Mouse (Mus musculus): ENCODE measurements around the gene Hba-x.
A peak's percentile ranks its signal among the peaks of the same experiment; 100 is the strongest.
"Not testable (repeated sequence)": the region's sequence is repeated elsewhere in the genome, so short reads cannot be mapped to it uniquely, and the experiment has no call there.

The Hba-x gene

GRCm38 (mm10) chr11:32250880-32251763, 25.1 kb upstream of the Hba-x start:
- DNase-seq = no peak

DNA sequence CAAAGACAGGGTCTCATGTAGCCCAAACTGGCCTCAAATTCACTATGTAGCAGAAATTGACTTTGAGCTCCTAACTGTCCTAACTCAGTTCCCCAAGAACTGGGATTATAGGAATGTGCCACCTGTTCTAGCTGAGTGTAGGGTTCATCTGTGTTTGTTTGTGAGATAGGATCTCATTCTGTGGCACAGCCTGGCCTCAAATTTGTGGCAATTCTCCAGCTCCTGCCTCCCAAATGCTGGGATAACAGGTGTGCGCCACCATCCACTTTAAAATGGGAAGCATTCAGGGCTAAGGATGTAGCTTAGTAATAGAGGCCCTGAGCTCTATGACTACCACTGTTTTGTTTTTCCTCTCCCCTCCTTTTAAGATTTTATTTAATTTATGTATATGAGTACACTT, 23.1 kb upstream of the Hba-x start:
- DNase-seq = no peak

DNA sequence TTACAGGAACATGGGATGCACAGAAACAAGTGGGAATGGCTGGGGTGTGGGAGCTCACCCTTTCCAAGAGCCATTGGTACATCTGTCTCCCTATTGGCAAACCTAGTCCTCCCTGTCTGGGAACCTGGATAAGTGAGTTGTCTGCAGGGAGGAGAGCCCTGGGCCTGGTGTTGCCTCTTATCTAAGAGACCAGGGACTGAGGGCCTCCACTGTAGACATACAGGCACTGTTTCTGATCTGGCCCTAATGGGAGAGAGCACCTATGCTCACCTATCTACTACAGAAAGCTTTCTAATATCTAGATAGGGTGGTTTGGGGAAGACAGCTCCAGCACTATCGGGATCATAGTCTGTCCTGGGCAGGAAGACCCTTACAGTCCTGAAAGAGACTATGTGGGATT, 20.1 kb upstream of the Hba-x start:
- no peak for DNase-seq

DNA sequence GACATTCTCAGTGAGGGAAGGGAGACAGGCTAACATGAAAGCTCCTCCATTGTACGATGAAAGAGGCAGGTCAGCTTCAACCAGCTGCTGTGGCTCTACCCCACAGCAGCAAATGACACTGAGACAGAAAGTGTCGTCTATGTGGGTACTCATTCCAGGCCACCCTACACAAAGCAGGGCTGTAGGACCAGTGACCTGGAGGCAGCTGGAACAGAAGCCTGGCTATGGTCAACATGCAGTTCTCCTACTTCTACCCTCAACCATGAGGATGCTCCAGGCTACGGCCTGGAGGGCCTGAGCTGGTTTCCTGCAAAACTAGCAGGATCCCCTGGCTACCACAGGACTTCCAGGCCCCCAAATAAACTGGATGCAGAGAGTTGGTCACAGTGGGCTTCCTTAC, 19.6 kb upstream of the Hba-x start:
- no peak for DNase-seq

- DNase-seq = no peak
Observed at GRCm38 (mm10) chr11:32262674-32263415, 13.4 kb upstream of the Hba-x start.

- no peak for DNase-seq
Observed at GRCm38 (mm10) chr11:32265117-32265738, 11.0 kb upstream of the Hba-x start.

DNA sequence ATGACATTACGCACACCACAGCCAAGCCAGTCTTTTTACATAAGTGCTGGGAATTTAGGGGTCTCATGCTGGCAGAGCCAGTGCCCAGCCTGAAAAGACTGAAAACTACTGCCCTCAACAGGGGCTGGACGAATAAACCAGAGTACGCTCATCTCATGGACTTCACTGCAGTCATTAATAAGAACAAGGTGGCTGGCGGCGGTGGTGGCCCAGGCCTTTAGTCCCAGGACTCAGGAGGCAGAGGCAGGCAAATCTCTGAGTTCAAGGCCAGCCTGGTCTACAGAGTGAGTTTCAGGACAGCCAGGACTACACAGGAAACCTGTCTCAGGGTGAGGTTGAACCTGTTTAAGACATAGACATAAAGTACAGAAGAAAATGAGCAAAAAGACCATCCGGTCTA, 10.0 kb upstream of the Hba-x start:
- DNase-seq = no peak

DNA sequence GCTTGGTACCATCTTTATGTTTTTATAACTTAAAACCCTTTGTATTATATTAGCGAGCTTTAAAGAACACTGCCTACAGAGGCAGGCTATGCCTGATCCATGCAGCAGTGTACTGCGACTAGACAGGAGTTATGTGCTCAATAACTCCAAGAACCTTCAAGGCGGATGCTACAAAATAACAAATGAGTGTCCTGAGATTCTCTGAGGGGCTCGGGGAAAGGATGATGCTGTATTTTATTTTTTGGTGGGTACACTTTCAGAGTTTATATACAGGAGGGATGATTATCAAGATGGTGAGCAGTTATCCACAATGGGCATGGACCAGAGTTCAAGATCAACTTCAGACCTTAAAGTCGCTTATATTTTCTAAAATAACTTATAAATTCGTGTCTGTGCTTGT, 9.4 kb upstream of the Hba-x start:
- no peak for DNase-seq

- peak; percentile 97 for DNase-seq
Observed at GRCm38 (mm10) chr11:32267188-32267884, 8.9 kb upstream of the Hba-x start, which contains the start of gene Nprl3. Gene Nprl3, minus strand, starts transcription at chr11:32267707.

GRCm38 (mm10) chr11:32267964-32268363, 8.2 kb upstream of the Hba-x start:
- no peak for DNase-seq

DNA sequence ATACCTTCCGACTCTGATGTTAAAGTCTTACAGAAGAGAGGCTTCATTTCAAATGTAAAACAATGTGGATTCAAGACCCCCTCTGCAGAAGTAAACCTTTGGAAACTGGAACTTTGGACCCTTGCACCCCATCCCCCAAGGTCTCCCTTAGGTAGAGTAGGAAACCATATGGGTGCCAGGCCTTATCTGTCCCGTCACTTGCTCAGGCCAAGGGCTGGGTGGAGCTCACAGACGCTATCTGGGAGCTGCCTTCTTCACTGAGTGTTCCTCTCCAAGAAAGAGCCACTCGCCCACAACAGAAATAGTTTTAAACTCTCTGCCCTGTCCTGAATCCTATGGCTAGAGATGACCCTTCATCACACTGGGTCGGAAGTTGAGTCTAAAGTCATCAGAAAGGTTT, 7.2 kb upstream of the Hba-x start:
- DNase-seq = no peak

GRCm38 (mm10) chr11:32271178-32271577, 5.0 kb upstream of the Hba-x start:
- no peak for DNase-seq

GRCm38 (mm10) chr11:32277736-32278457, 1.7 kb downstream of the Hba-x start:
- no peak for DNase-seq

- no peak for DNase-seq
Observed at GRCm38 (mm10) chr11:32278458-32278957, 2.3 kb downstream of the Hba-x start.

- no peak for DNase-seq
Observed at GRCm38 (mm10) chr11:32280646-32281045, 4.4 kb downstream of the Hba-x start.

DNA sequence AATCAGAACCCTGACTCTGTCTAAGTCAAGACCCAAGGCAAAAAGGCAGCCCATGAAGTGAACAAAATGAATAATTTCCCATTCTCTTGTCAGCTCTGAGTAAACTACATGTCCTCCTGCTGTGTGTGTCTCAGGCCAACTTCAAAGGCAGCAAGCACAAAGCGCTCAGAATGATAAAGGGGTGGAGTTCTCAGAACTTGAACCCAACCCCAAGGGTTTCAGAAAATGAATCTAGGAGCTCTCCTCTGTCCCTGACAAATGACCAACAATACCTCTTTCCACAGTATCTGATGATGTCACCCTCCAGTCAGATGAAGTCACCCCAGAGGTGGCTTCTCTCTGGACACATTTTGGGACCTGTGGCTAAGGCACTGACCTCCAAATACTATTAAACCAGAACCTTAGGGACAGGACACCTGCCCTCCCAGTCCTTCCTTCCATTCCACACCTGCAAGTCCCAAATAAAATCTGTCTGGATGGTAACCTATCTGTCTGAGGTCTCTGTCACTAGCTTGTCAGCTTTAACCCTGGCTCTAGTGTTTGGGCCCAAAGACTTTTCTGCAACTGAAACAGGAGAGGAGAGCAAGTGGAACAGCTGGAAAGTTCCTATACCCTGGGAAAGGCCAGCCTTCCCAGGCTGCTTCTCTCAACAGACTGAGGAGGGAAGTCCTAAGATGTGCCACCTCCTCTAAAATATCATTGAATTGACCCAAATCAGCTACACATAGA, 5.4 kb downstream of the Hba-x start:
- no peak for DNase-seq

GRCm38 (mm10) chr11:32283091-32283777, 7.0 kb downstream of the Hba-x start, which contains the start of gene Hba-a1:
Gene Hba-a1, plus strand, starts transcription at chr11:32283511.
- DNase-seq = not testable (repeated sequence)

GRCm38 (mm10) chr11:32284582-32284981, 8.4 kb downstream of the Hba-x start:
- not testable (repeated sequence) for DNase-seq

DNA sequence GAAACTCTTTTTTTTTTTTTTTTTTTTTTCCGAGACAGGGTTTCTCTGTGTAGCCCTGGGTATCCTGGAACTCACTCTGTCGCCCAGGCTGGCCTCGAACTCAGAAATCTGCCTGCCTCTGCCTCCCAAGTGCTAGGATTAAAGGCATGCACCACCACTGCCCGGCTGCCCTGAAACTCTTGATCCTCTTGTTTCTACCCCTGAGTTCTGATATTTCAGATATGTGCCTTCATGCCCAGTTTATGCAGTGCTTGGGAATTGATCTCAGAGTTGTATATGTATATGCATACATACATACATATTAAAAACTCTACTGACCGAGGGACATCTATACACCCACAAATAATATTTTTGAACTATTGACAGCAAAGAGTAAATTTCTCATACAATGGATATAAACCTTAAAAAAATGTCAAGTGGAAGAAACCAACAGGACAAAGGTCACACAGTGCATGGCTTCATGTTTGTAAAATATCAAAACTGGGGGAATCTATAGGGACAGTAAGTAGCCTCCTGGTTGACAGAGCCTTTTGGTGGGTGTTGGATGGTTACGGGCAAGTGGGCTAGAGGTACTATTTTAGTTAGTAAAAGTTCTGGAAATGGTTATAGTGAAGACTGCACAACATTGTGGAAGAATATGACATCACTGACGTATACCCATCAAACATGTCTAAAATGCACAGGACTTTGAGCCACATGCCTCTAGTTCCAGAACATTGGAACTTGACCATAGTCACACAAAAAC, 9.0 kb downstream of the Hba-x start:
- no peak for DNase-seq

DNA sequence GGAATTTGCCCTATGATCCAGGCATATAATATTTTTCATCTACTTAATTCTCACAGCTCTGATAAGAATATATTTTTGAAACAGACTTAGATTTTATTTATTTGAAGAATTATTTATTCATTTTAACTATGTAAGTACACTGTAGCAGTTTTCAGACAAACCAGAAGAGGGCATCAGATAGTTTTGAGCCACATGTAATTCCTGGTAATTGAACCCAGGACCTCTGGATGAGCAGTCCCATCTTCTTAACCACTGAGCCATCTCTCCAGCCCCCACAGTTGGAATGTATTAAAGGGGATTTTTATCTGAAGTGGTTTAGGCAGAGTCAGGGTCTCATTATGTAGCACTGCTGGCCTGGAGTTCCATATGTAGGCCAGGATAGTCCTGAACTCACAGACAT, 9.7 kb downstream of the Hba-x start:
- DNase-seq = not testable (repeated sequence)
